Mouse (Mus musculus): ENCODE measurements around the gene Lrp6. TPM values are rescaled to one million over a fixed set of nuclear protein-coding genes. Genes with fewer than 3 reads are reported as not detected.

Gene Lrp6
- total RNA-seq, 1 experiment from 2014 or later = 72.1 TPM

Other genes with a start within 250 kb of the Lrp6 start
- 1.2 and 10.6 TPM in 2 replicates for gene Bcl2l14, start 170.6 kb downstream of the Lrp6 start, total RNA-seq (2017)
- gene Mansc1, start 65.5 kb upstream of the Lrp6 start, total RNA-seq (2017) = 10.1 and 11.1 TPM in 2 replicates
- 7.8 and 8.5 TPM in 2 replicates for gene Borcs5, start 72.5 kb upstream of the Lrp6 start, total RNA-seq (2017)
- 7.8 and 18.8 TPM in 2 replicates for gene Dusp16, start 225.7 kb upstream of the Lrp6 start, total RNA-seq (2017)

Measured in hematopoietic stem cell, adult 5-6 weeks (primary cell).